Mouse (Mus musculus) lung, postnatal 0 days (tissue): ENCODE data around the gene Itga9. TPM values are rescaled to one million over a fixed set of nuclear protein-coding genes. Genes with fewer than 3 reads are reported as not detected.

Experiments used
- ATAC-seq: fragments of 200-750 bp; cut with Nextera tagmentation; 2 replicates; pipeline ENCODE4 v1.8.0; 2017; ENCODE audit warnings: moderate library complexity
- DNase-seq: peaks from one replicate; pipeline ENCODE4 v3.0.0-alpha.2; 2016; ENCODE audit warnings: low spot score
- H3K27ac ChIP-seq: fragments of 300-500 bp; sonication (generic); 2 replicates; pipeline ENCODE4 v1.5.1; 2014; ENCODE audit warnings: antibody characterized with exemption, mild to moderate bottlenecking, low read length, mixed read lengths
- H3K27me3 ChIP-seq: fragments of 300-500 bp; sonication (generic); replicated peaks from 2 replicates; pipeline ENCODE4 v1.6.1; 2014; ENCODE audit warnings: low read length, mixed read lengths; ENCODE audit not compliant: insufficient read depth
- H3K36me3 ChIP-seq: fragments of 300-500 bp; sonication (generic); 2 replicates; pipeline ENCODE4 v1.6.1; 2014; ENCODE audit warnings: low read length, mixed read lengths; ENCODE audit not compliant: insufficient read depth
- H3K4me1 ChIP-seq: fragments of 300-500 bp; sonication (generic); 2 replicates; pipeline ENCODE4 v1.6.1; 2014; ENCODE audit warnings: antibody characterized with exemption, low read depth, low read length, mixed read lengths; ENCODE audit not compliant: insufficient read depth
- H3K4me2 ChIP-seq: fragments of 300-500 bp; sonication (generic); replicated peaks from 2 replicates; pipeline ENCODE4 v1.6.1; 2014; ENCODE audit warnings: low read depth, mild to moderate bottlenecking, low read length, moderate library complexity, mixed read lengths
- H3K4me3 ChIP-seq: fragments of 300-500 bp; sonication (generic); 2 replicates; pipeline ENCODE4 v1.5.1; 2014; ENCODE audit warnings: low read depth, low read length
- H3K9ac ChIP-seq: fragments of 300-500 bp; sonication (generic); replicated peaks from 2 replicates; pipeline ENCODE4 v1.6.1; 2014; ENCODE audit warnings: low read depth, mild to moderate bottlenecking
- H3K9me3 ChIP-seq: fragments of 300-500 bp; sonication (generic); 2 replicates; pipeline ENCODE4 v1.6.1; 2016; ENCODE audit warnings: low read length, mixed read lengths
- CTCF ChIP-seq: IDR thresholded peaks from 2 replicates; pipeline ENCODE4 v1.5.1; 2016; ENCODE audit warnings: antibody characterized with exemption, mild to moderate bottlenecking
- EP300 ChIP-seq: IDR thresholded peaks from 2 replicates; pipeline ENCODE4 v1.6.1; 2016; ENCODE audit warnings: antibody characterized with exemption, mild to moderate bottlenecking, control low read depth
- WGBS: fragments of 180-500 bp; shearing (Covaris S2); extraction: QIAGEN DNeasy Blood & Tissue Kit; methylation state at CpG from one replicate; pipeline ENCODE4 v1.1.7; 2014; 5-methylcytosine and 5-hydroxymethylcytosine counted together
- polyA plus RNA-seq: library from polyadenylated mRNA; unstranded; fragments of >200 nt; fragmentation: Nextera tagmentation; extraction: Ambion mirVana; gene quantifications from 2 replicates; pipeline ENCODE4 v1.2.1, GENCODE M21; 2015

Itga9 gene
- polyA plus RNA-seq, 1 experiment from 2014 or later: 24.2 TPM

DNA sequence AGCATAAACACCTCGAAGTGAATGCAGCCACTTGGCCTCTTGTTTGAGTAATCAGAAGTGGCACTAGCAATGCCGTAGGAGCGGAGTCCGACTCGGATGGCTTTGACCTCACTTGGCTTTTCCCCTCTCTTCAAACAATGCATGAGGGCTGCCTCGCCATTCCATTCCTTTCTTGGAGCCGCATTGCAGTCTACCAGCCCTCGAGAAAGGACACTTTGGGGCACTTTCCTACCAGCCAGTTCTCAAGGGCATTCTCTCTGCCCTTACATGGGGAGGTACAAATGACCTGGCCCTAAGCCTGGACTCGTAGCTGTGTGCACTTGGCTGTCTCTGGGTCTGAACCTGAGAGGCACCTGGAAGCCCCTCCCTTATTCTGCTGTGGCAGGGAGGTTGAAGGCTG lies 134.8 kb downstream of the Itga9 start:
- WGBS: 49% methylated on average over 9 of the region's 9 CpGs
- 0 out of 2 replicates have a peak, but pooled peaks cover 2% of the 10 kb centered on the region for H3K36me3 ChIP-seq
- peaks cover 4% of the 10 kb centered on the region for H3K4me1 ChIP-seq
- ATAC-seq (peak; percentile 93), DNase-seq (peak; percentile 92)
- H3K4me3 ChIP-seq: no peak overlapping the region
- TF ChIP-seq EP300 (peak; percentile 97), CTCF (no peak)
- no peaks in the 10 kb centered on the region for H3K27me3 ChIP-seq
- no peak overlapping the region for H3K9ac ChIP-seq
- no peak overlapping the region for H3K4me2 ChIP-seq
- peak overlapping the region; percentile 77 for H3K27ac ChIP-seq
- H3K9me3 ChIP-seq: 0 out of 2 replicates have a peak, but pooled peaks cover 4% of the 10 kb centered on the region

DNA sequence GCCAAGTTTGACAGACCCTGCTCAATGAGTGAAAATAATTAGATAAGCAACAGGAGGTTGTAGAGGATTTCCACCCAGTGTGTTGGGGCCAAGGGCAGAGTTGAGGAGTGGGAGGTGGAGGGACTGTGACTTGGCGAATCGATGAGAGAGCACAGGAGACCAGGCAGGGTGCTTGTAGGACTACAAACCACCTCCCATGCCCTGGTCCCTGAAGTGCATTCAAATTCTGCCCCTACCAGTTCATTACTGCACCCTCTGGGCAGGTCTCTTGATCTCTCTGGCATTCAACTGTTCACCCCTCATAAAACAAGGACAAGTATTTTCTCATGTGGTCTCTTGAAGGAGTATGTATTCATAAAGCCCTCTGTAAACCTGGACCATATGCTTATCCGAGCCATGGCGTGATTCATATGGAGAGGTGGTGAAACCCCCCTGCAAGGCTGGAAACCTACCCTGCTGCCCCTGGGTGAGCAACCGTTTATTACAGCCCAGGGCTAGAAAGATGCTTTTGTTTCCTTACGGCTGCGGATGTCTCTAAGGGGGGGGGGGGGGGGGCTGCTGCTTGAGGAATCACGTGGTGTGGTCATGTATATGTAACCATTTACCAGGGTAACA lies 143.0 kb downstream of the Itga9 start:
- Histone ChIP-seq H3K4me1 (no peaks in the 10 kb centered on the region), H3K9me3 (0 out of 2 replicates have a peak, but pooled peaks cover 4% of the 10 kb centered on the region), H3K36me3 (0 out of 2 replicates have a peak, but pooled peaks cover 2% of the 10 kb centered on the region), H3K27me3 (no peaks in the 10 kb centered on the region), H3K27ac (no peak overlapping the region), H3K4me3 (no peak overlapping the region), H3K4me2 (no peak overlapping the region), H3K9ac (no peak overlapping the region)
- WGBS: 74% methylated on average over 8 of the region's 8 CpGs
- DNase-seq (no peak), ATAC-seq (no peak)
- TF ChIP-seq CTCF: no peak
- TF ChIP-seq EP300: no peak

DNA sequence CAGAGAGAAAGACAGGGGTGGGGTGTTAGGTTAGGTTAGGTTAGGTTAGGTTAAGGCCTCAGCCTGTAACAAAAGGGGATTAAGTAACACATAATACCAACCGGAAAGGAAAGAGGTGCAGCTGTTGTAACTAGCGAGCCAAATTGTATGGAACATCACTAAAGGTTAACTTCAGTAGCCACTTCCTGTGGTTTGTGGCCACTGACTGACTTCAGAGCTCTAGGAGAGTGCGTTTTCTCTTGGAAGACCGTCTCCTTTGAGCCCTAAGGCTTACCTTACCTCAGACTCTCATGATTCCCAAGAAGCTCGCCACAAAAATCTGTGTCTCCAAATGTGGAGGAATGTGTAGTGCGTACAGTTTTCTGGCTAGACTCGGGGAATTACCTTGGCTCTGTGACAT lies 144.3 kb downstream of the Itga9 start:
- 72% methylated on average over 7 of the region's 7 CpGs for whole genome bisulfite sequencing
- Histone ChIP-seq H3K27ac (no peak overlapping the region), H3K9me3 (no peaks in the 10 kb centered on the region), H3K9ac (no peak overlapping the region), H3K4me1 (no peaks in the 10 kb centered on the region), H3K27me3 (no peaks in the 10 kb centered on the region), H3K36me3 (no peaks in the 10 kb centered on the region), H3K4me3 (no peak overlapping the region), H3K4me2 (no peak overlapping the region)
- no peak for TF ChIP-seq EP300
- no peak for TF ChIP-seq CTCF
- no peak for DNase-seq
- no peak for ATAC-seq

DNA sequence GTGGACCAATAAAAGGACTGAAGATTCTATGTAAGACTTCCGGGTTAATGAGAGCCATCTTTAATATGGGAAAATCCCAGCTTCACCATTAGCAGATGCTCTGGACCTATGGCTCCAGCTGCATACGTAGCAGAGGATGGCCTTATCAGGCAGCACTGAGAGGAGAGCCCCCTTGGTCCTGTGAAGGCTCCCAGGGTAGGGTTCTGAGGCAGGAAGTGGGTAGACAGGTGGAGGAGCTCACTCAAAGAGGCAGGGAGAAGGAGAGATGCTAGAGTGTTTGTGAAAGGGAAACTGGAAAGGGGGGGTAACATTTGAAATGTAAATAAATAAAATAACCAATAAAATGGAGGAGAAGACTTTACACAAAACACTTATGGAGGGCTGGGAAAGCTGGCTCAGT lies 145.9 kb downstream of the Itga9 start:
- Histone ChIP-seq H3K9me3 (no peaks in the 10 kb centered on the region), H3K4me3 (no peak overlapping the region), H3K4me1 (no peaks in the 10 kb centered on the region), H3K27ac (no peak overlapping the region), H3K27me3 (no peaks in the 10 kb centered on the region), H3K9ac (no peak overlapping the region), H3K36me3 (no peaks in the 10 kb centered on the region; the same call in 1 of the 2 replicates), H3K4me2 (no peak overlapping the region)
- ATAC-seq (no peak), DNase-seq (no peak)
- WGBS: 95% methylated on average over 2 of the region's 2 CpGs
- TF ChIP-seq CTCF: no peak
- no peak for TF ChIP-seq EP300

DNA sequence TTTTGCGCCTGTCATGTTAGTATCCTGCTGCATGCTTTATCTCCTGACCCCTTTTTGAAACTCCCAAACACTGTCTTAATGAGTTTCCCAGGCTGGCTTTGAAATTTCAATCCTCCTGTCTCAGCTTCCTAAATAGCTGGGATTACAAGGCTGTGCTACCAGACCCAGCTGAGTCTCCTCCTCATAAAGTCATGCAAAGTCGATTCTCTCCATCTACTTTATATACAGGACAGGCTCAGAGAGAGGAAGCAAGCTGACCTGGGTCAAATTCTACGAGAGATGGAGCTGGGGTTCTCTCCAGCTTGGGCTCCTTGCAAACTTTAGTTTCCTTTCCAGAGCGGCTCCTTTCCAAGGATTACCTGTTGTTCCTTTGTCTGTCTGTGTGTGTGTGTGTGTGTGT lies 153.0 kb downstream of the Itga9 start:
- TF ChIP-seq EP300 (no peak), CTCF (no peak)
- Histone ChIP-seq H3K9ac (no peak overlapping the region), H3K4me2 (no peak overlapping the region), H3K9me3 (no peaks in the 10 kb centered on the region), H3K27ac (no peak overlapping the region), H3K27me3 (no peaks in the 10 kb centered on the region), H3K4me3 (no peak overlapping the region), H3K4me1 (no peaks in the 10 kb centered on the region; the same call in 1 of the 2 replicates), H3K36me3 (no peaks in the 10 kb centered on the region; the same call in 1 of the 2 replicates)
- DNase-seq (no peak), ATAC-seq (no peak)
- 45% methylated on average over 4 of the region's 4 CpGs for WGBS

DNA sequence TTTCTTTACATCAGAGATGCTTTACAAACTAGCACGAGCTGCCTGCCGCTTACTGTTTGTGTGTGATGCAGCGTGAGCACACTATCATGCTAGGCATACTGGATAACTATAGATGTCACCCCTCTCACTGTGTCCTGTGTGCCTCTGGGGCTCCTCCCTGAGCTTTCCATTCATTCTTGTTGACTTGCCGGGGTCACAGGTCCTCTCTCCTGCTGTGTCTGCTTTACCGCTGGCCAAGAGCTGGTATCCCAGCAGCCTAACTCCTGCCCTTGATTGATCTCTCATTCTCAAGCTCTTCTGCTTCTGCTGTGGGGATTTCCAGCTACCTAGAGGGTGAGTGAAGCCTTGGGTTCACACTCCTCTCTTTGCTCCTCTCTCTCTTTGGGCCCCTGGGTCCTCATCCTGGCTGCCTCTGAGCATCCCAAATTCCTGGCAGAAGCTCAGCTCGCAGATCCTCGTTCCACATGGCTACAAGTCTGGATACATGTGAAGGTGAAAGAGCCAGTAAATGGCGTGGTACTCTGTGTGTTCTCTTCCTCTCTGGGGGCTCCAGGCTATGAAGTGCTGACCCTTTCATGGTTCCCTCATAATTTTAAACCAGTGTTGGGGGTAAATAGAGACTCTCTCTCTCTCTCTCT lies 155.6 kb downstream of the Itga9 start:
- no peak for TF ChIP-seq EP300
- TF ChIP-seq CTCF: no peak
- no peak overlapping the region for H3K4me3 ChIP-seq
- H3K27ac ChIP-seq: peak overlapping the region; percentile 3
- H3K4me2 ChIP-seq: no peak overlapping the region
- ATAC-seq (no peak), DNase-seq (no peak)
- no peaks in the 10 kb centered on the region for H3K27me3 ChIP-seq
- H3K9ac ChIP-seq: no peak overlapping the region
- H3K4me1 ChIP-seq: no peaks in the 10 kb centered on the region; the same call in 1 of the 2 replicates
- no peaks in the 10 kb centered on the region for H3K9me3 ChIP-seq
- no peaks in the 10 kb centered on the region for H3K36me3 ChIP-seq
- WGBS: 63% methylated on average over 8 of the region's 8 CpGs
